9 mouse cellular contexts compared by ENCODE assay signal in the genomic region with DNA sequence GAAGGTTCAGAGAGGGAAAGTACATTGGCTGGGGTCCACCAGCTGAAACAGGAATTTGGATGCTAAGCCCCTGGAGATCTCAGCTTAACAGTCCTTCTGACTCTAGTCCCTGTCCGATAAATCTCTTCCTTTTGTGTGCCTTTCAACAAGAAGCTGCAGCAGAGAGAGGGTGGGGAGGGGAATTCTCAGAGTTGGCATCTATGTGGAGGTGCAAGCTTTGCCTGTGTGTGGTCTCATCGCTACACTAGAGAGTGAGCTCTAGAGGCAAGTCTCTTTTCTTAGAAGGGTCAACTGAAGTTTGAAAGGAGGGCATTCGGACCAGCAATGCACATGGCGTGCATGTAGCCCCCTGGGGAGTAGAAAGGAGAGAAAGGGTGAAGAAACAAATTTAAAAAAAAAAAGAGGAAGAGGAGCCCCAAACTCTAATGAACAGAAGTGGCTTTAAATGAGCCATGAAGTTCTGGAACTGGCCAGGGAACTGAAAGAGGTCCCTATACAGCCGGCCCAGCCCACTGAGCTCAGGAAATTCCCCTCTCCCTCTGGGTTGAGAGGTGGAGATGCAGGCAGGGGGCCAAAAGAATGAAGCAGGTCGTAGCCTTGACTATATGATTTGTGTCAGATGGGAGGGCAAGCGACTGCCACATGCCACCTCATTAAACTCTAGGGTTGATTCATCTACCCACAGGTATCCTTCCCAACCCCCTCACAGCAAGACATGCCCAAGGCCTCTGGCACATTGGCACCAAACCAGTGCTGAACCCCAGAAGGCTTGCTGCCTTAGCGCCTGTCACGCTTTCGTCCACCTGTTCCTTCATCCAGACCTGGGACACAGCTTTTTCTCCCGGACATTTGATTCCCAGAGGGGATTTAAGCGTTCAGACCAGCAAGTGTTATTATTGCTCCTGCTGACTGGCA. TPM values are rescaled to one million over a fixed set of nuclear protein-coding genes. Genes with fewer than 3 reads are reported as not detected.
DNase-seq lines count a peak whose midpoint lies in the region; ATAC-seq lines count a peak whose summit lies in the region.
"Had no signal": no experiment of that assay in that cellular context is flagged by ENCODE, and none has a peak within 500 bp of the region (broad histone marks: within the 10 kb centered on the region; RNA-seq: fewer than 3 reads in every experiment).

No protein-coding gene starts in this region.

- WGBS in limb, embryonic 12.5 days, result 26% methylated on average over 12 of the region's 12 CpGs
- WGBS in limb, embryonic 10.5 days, result 36% methylated on average over 12 of the region's 12 CpGs
- WGBS in hindbrain, embryonic 16.5 days, result 16% methylated on average over 12 of the region's 12 CpGs

- H3K9ac ChIP-seq in limb, embryonic 12.5 days (replicated peaks), result no peak overlapping the region
- peak overlapping the region; percentile 65; the same call in 1 of the 2 replicates for H3K9ac ChIP-seq in hindbrain, embryonic 16.5 days (ENCODE audit: low read depth, low read length)
- H3K9ac ChIP-seq: liver, embryonic 12.5 days had no signal

- H3K9me3 ChIP-seq in limb, embryonic 12.5 days, result no peaks in the 10 kb centered on the region
- no peaks in the 10 kb centered on the region for H3K9me3 ChIP-seq in limb, embryonic 10.5 days (replicated peaks)
- no peaks in the 10 kb centered on the region for H3K9me3 ChIP-seq in hindbrain, embryonic 16.5 days (ENCODE audit: control insufficient read depth, low read length)
- H3K9me3 ChIP-seq: liver, embryonic 12.5 days had no signal

- no peak for DNase-seq in limb, embryonic 10.5 days (ENCODE audit: low spot score)
- DNase-seq in cerebellum, postnatal 36 days, result peak; percentile 81 to 82
- peak; percentile 38 for DNase-seq in splenic B cell, adult 2 months (ENCODE audit: low read depth, low spot score)
- DNase-seq in gastrocnemius, adult 18-20 months (ENCODE audit: low spot score), result no peak
- no peak for DNase-seq in lung, postnatal 36 days
- no peak for DNase-seq in liver

- H3K4me3 ChIP-seq in limb, embryonic 12.5 days (replicated peaks), result 0 out of 2 replicates have a peak overlapping the region, but pooled peaks have one; percentile 41
- no peak overlapping the region for H3K4me3 ChIP-seq in limb, embryonic 10.5 days
- H3K4me3 ChIP-seq in hindbrain, embryonic 16.5 days (ENCODE audit: low read length), result peak overlapping the region; percentile 46
- H3K4me3 ChIP-seq: liver, embryonic 12.5 days had no signal

- H3K36me3 ChIP-seq in limb, embryonic 12.5 days, result no peaks in the 10 kb centered on the region
- no peaks in the 10 kb centered on the region for H3K36me3 ChIP-seq in limb, embryonic 10.5 days
- no peaks in the 10 kb centered on the region for H3K36me3 ChIP-seq in hindbrain, embryonic 16.5 days (ENCODE audit: control insufficient read depth, insufficient read depth, low read length)
- no peaks in the 10 kb centered on the region for H3K36me3 ChIP-seq in splenic B cell, adult 2 months (ENCODE audit: control insufficient read depth, insufficient read depth, low read length, poor library complexity, severe bottlenecking)
- H3K36me3 ChIP-seq: liver, embryonic 12.5 days had no signal

- peak overlapping the region; percentile 74 for H3K4me2 ChIP-seq in limb, embryonic 12.5 days
- peak overlapping the region; percentile 83 for H3K4me2 ChIP-seq in hindbrain, embryonic 16.5 days (ENCODE audit: low read length)

- ATAC-seq in limb, embryonic 12.5 days (ENCODE audit: insufficient number of reproducible peaks, insufficient read depth, low FRiP score, low TSS enrichment, low read depth), result no peak
- ATAC-seq in hindbrain, embryonic 16.5 days, result no peak
- ATAC-seq: liver, embryonic 12.5 days had no signal

- no peak overlapping the region for H3K27ac ChIP-seq in limb, embryonic 12.5 days
- no peak overlapping the region for H3K27ac ChIP-seq in limb, embryonic 10.5 days
- no peak overlapping the region for H3K27ac ChIP-seq in hindbrain, embryonic 16.5 days (ENCODE audit: low read depth, low read length)
- H3K27ac ChIP-seq: liver, embryonic 12.5 days had no signal

- peaks cover 19% of the 10 kb centered on the region for H3K4me1 ChIP-seq in limb, embryonic 12.5 days (replicated peaks)
- peaks cover 20% of the 10 kb centered on the region for H3K4me1 ChIP-seq in limb, embryonic 10.5 days
- peaks cover 16% of the 10 kb centered on the region for H3K4me1 ChIP-seq in hindbrain, embryonic 16.5 days (ENCODE audit: control insufficient read depth, insufficient read depth, low read depth, low read length)

- H3K27me3 ChIP-seq in limb, embryonic 12.5 days, result peaks cover 72% of the 10 kb centered on the region
- peaks cover 71% of the 10 kb centered on the region for H3K27me3 ChIP-seq in limb, embryonic 10.5 days (ENCODE audit: low read depth, poor library complexity, severe bottlenecking)
- H3K27me3 ChIP-seq in hindbrain, embryonic 16.5 days (replicated peaks; ENCODE audit: control insufficient read depth, insufficient read depth, low read length), result no peaks in the 10 kb centered on the region
- no peaks in the 10 kb centered on the region; the same call in 1 of the 2 replicates for H3K27me3 ChIP-seq in splenic B cell, adult 2 months (ENCODE audit: control insufficient read depth, insufficient read depth, low read length, poor library complexity, severe bottlenecking)

RNA-seq across cellular contexts. Expression of a gene that starts 10.0 kb away (rescaled TPM):
- 0.13 and 0.17 TPM in 2 replicates for polyA plus RNA-seq in limb, embryonic 12.5 days (2016; fragmentation: Nextera tagmentation; extraction: Ambion mirVana)
- polyA plus RNA-seq in limb, embryonic 10.5 days (2016; fragmentation: Nextera tagmentation; extraction: Ambion mirVana), result 0.23 and 0.30 TPM in 2 replicates
- 6.3 and 6.8 TPM in 2 replicates for polyA plus RNA-seq in hindbrain, embryonic 16.5 days (2015; fragmentation: Nextera tagmentation; extraction: Ambion mirVana)
- under 1 TPM in 1 of 2 experiments, not detected in 1; 0.26 TPM for total RNA-seq in gastrocnemius, adult 18-20 months (2021)

Comparison
In these comparisons a context has a peak if more than half of its experiments do, and no peak if none do; other contexts are left out.
1. DNase-seq: peak in cerebellum, postnatal 36 days (2 of 2) and splenic B cell, adult 2 months (single experiment); none in limb, embryonic 10.5 days (single experiment), gastrocnemius, adult 18-20 months (single experiment), lung, postnatal 36 days (single experiment) and liver (single experiment).